ENCODE assay signal across 8 mouse cellular contexts in genomic region chr13:44732442-44732974, GRCm38 (mm10). TPM values are rescaled to one million over a fixed set of nuclear protein-coding genes. Genes with fewer than 3 reads are reported as not detected.
A peak's percentile ranks its signal among the peaks of the same experiment; 100 is the strongest.
DNase-seq lines count a peak whose midpoint lies in the region; ATAC-seq and TF ChIP-seq lines count a peak whose summit lies in the region.

No protein-coding gene starts in this region.

- H3K9ac ChIP-seq in heart, adult 2 months (ENCODE audit: low read depth, low read length), result peak overlapping the region; percentile 76; the same call in 1 of the 2 replicates
- peak overlapping the region; percentile 91 for H3K9ac ChIP-seq in embryonic facial prominence, embryonic 13.5 days
- peak overlapping the region; percentile 94 for H3K9ac ChIP-seq in limb, embryonic 14.5 days (ENCODE audit: low read depth, low read length, severe bottlenecking)
- peak overlapping the region; percentile 86 for H3K9ac ChIP-seq in stomach, postnatal 0 days (ENCODE audit: low read length)

- TF ChIP-seq EP300 in heart, adult 2 months (IDR thresholded peaks at IDR 0.05; ENCODE audit: insufficient read depth, low read depth, low read length), result no peak
- no peak for TF ChIP-seq EP300 in stomach, postnatal 0 days (optimal IDR thresholded peaks at IDR 0.05)

- TF ChIP-seq POLR2A in heart, adult 2 months (IDR thresholded peaks at IDR 0.05; ENCODE audit: insufficient read depth, low read depth, low read length), result no peak
- TF ChIP-seq POLR2A in limb, embryonic 14.5 days (IDR thresholded peaks at IDR 0.05; ENCODE audit: borderline replicate concordance, extremely low read depth, insufficient read depth, insufficient read length), result no peak

- no peak for ATAC-seq in embryonic facial prominence, embryonic 13.5 days (ENCODE audit: insufficient number of reproducible peaks, insufficient read depth, low FRiP score, low TSS enrichment, low read depth)
- ATAC-seq in limb, embryonic 14.5 days (ENCODE audit: low FRiP score, low read depth), result no peak
- ATAC-seq in stomach, postnatal 0 days (ENCODE audit: low FRiP score, low TSS enrichment), result no peak

- peaks cover 9% of the 10 kb centered on the region for H3K4me1 ChIP-seq in heart, adult 2 months (ENCODE audit: control insufficient read depth, insufficient read depth, low read length)
- H3K4me1 ChIP-seq in embryonic facial prominence, embryonic 13.5 days, result peaks cover 39% of the 10 kb centered on the region
- peaks cover 28% of the 10 kb centered on the region for H3K4me1 ChIP-seq in limb, embryonic 14.5 days (ENCODE audit: control insufficient read depth, insufficient read depth, low read length)
- 0 out of 2 replicates have a peak, but pooled peaks cover 3% of the 10 kb centered on the region for H3K4me1 ChIP-seq in stomach, postnatal 0 days (replicated peaks; ENCODE audit: control insufficient read depth, insufficient read depth)

- peak overlapping the region; percentile 92 for H3K4me3 ChIP-seq in heart, adult 2 months
- peak overlapping the region; percentile 77 for H3K4me3 ChIP-seq in embryonic facial prominence, embryonic 13.5 days
- peak overlapping the region; percentile 79 for H3K4me3 ChIP-seq in limb, embryonic 14.5 days (replicated peaks; ENCODE audit: low read length)
- H3K4me3 ChIP-seq in stomach, postnatal 0 days (ENCODE audit: low read depth, low read length), result peak overlapping the region; percentile 73

- no peak for DNase-seq in heart, adult 2 months
- no peak for DNase-seq in heart, adult 11 months
- peak; percentile 67 for DNase-seq in 416B (ENCODE audit: low read depth)
- no peak for DNase-seq in limb, embryonic 14.5 days (ENCODE audit: low spot score)
- no peak for DNase-seq in stomach, postnatal 0 days (ENCODE audit: low spot score)
- DNase-seq in yolk sac, embryonic 10.5 days (ENCODE audit: low spot score), result no peak
- DNase-seq in cerebellum, adult 9-11 months, result no peak

- peaks cover 15% of the 10 kb centered on the region for H3K36me3 ChIP-seq in heart, adult 2 months (ENCODE audit: control insufficient read depth, insufficient read depth, low read length)
- no peaks in the 10 kb centered on the region for H3K36me3 ChIP-seq in embryonic facial prominence, embryonic 13.5 days
- no peaks in the 10 kb centered on the region for H3K36me3 ChIP-seq in limb, embryonic 14.5 days (ENCODE audit: control insufficient read depth, insufficient read depth, low read length)
- no peaks in the 10 kb centered on the region for H3K36me3 ChIP-seq in stomach, postnatal 0 days (ENCODE audit: control insufficient read depth, insufficient read depth, low read length)

- no peaks in the 10 kb centered on the region for H3K27me3 ChIP-seq in heart, adult 2 months (ENCODE audit: control insufficient read depth, insufficient read depth, low read length)
- no peaks in the 10 kb centered on the region for H3K27me3 ChIP-seq in embryonic facial prominence, embryonic 13.5 days
- H3K27me3 ChIP-seq in limb, embryonic 14.5 days (ENCODE audit: control insufficient read depth, insufficient read depth, low read length), result no peaks in the 10 kb centered on the region
- no peaks in the 10 kb centered on the region for H3K27me3 ChIP-seq in stomach, postnatal 0 days (ENCODE audit: control insufficient read depth, insufficient read depth, low read length)

- no peaks in the 10 kb centered on the region for H3K9me3 ChIP-seq in embryonic facial prominence, embryonic 13.5 days
- H3K9me3 ChIP-seq in limb, embryonic 14.5 days (ENCODE audit: control insufficient read depth, low read length), result no peaks in the 10 kb centered on the region
- no peaks in the 10 kb centered on the region for H3K9me3 ChIP-seq in stomach, postnatal 0 days (ENCODE audit: control insufficient read depth, low read length)

- WGBS in heart, adult 2 months, result 1% methylated on average over 7 of the region's 7 CpGs
- 0% methylated on average over 7 of the region's 7 CpGs for WGBS in embryonic facial prominence, embryonic 13.5 days
- WGBS in limb, embryonic 14.5 days, result under 1% methylated on average over 7 of the region's 7 CpGs
- 0% methylated on average over 7 of the region's 7 CpGs for WGBS in stomach, postnatal 0 days

- intact Hi-C loops in heart, adult 2 months (cut with DNase I), result loop anchor here (5.0 to 10.0 kb wide), 5 partner anchors 100 to 505 kb away; no protein-coding TSS in a partner anchor

- no peak for TF ChIP-seq CTCF in heart, adult 2 months (IDR thresholded peaks at IDR 0.05)
- TF ChIP-seq CTCF in stomach, postnatal 0 days (IDR thresholded peaks at IDR 0.05; ENCODE audit: low read depth), result no peak

- peak overlapping the region; percentile 93 for H3K27ac ChIP-seq in heart, adult 2 months
- peak overlapping the region; percentile 86 for H3K27ac ChIP-seq in embryonic facial prominence, embryonic 13.5 days
- peak overlapping the region; percentile 75; the same call in 1 of the 2 replicates for H3K27ac ChIP-seq in limb, embryonic 14.5 days (replicated peaks; ENCODE audit: low read depth, low read length)
- no peak overlapping the region for H3K27ac ChIP-seq in stomach, postnatal 0 days (replicated peaks)

- 0 out of 2 replicates have a peak, but pooled peaks cover 1% of the 10 kb centered on the region for H3K79me2 ChIP-seq in heart, adult 2 months (replicated peaks; ENCODE audit: control insufficient read depth, insufficient read depth, low read length)

- H3K4me2 ChIP-seq in embryonic facial prominence, embryonic 13.5 days, result peak overlapping the region; percentile 81
- peak overlapping the region; percentile 54 for H3K4me2 ChIP-seq in limb, embryonic 14.5 days (replicated peaks; ENCODE audit: low read depth, low read length, severe bottlenecking)
- peak overlapping the region; percentile 67 for H3K4me2 ChIP-seq in stomach, postnatal 0 days (replicated peaks; ENCODE audit: low read depth)

RNA-seq across cellular contexts. Expression of gene Jarid2, which starts 3.2 kb away (rescaled TPM):
- total RNA-seq in heart, adult 2 months (2021), result 10 to 100 TPM; 20.2 to 24.5 TPM
- 7.3 and 11.5 TPM in 2 replicates for polyA plus RNA-seq in heart, adult 2 months (2012; rRNA removed)
- 34.6 and 36.6 TPM in 2 replicates for polyA plus RNA-seq in embryonic facial prominence, embryonic 13.5 days (2015; fragmentation: Nextera tagmentation; extraction: Ambion mirVana)
- 25.7 and 29.9 TPM in 2 replicates for polyA plus RNA-seq in limb, embryonic 14.5 days (2012; rRNA removed)
- polyA plus RNA-seq in limb, embryonic 14.5 days (2014; fragmentation: Nextera tagmentation; extraction: Ambion mirVana), result 22.8 and 28.4 TPM in 2 replicates
- 8.0 and 8.3 TPM in 2 replicates for polyA plus RNA-seq in stomach, postnatal 0 days (2015; fragmentation: Nextera tagmentation; extraction: Ambion mirVana)
